Mouse (Mus musculus) bone marrow, adult 2 months (tissue): Measurements from ENCODE around the gene Elmo1. TPM values are rescaled to one million over a fixed set of nuclear protein-coding genes. Genes with fewer than 3 reads are reported as not detected.

Experiments
- H3K27ac ChIP-seq: fragments of 200-500 bp; 2 replicates; pipeline ENCODE4 v1.5.1; 2012; ENCODE audit warnings: low read depth, mild to moderate bottlenecking, control low read depth, inconsistent platforms, low read length; ENCODE audit not compliant: control insufficient read depth, poor library complexity, insufficient read depth
- H3K4me1 ChIP-seq: fragments of 200-500 bp; 2 replicates; pipeline ENCODE4 v1.6.1; 2011; ENCODE audit warnings: low read length; ENCODE audit not compliant: control insufficient read depth, insufficient read depth
- H3K4me3 ChIP-seq: fragments of 200-500 bp; replicated peaks from 2 replicates; pipeline ENCODE3; 2011; ENCODE audit warnings: mild to moderate bottlenecking, low read depth, low read length, control low read depth; ENCODE audit not compliant: control insufficient read depth
- CTCF ChIP-seq: fragments of 200-500 bp; IDR thresholded peaks from 2 replicates; pipeline ENCODE4 v1.5.1; 2011; ENCODE audit warnings: low read length, control low read depth; ENCODE audit not compliant: control insufficient read depth, insufficient read depth
- POLR2A ChIP-seq: fragments of 200-500 bp; IDR thresholded peaks from 2 replicates; pipeline ENCODE4 v1.6.1; 2011; ENCODE audit warnings: low read depth, mild to moderate bottlenecking, control low read depth, low read length, borderline replicate concordance; ENCODE audit not compliant: control insufficient read depth
- WGBS: fragments of 180-500 bp; shearing (Covaris S2); methylation state at CpG from one replicate; pipeline ENCODE4 v1.1.7; 2018; 5-methylcytosine and 5-hydroxymethylcytosine counted together
- polyA plus RNA-seq: library from polyadenylated mRNA; stranded (reverse); fragments of >200 nt; gene quantifications from 2 replicates; pipeline ENCODE4 v1.2.4, GENCODE M21; 2011; ENCODE audit warnings: low replicate concordance; ENCODE audit not compliant: missing spikeins, insufficient read depth, insufficient read length

Gene Elmo1
- polyA plus RNA-seq, 1 experiment, result 13.2 TPM

DNA sequence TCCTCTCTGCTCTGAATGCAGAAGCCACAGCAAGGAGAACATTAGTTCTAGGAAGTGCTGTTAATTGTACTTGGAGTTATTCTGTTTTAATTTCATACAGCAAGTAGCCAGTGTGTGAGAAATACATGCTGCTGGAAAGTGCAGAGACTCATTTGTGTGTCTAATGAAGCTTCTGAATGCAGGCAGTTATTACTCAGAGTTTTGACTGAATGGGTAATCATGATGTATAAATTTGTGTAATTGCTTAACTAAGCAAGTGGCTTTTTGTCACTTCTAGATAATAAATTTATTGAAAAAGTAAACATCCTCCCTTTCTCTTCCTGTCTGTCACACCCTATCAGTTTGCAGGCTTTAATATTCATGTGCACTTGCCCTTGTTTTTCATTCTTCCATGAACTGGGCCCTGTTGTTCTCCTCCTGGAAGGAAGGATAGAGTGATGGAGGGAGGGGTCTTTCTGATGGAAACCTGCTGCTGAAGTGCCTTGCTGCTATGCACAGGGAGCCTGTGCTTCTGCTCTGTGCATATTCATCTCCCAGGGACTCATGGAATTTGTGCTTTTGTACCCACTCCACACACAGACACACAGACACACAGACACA, 159.8 kb downstream of the Elmo1 start:
- TF ChIP-seq CTCF, result no peak
- no peak for TF ChIP-seq POLR2A
- no peak overlapping the region for H3K27ac ChIP-seq
- no peak overlapping the region for H3K4me3 ChIP-seq
- no peaks in the 10 kb centered on the region for H3K4me1 ChIP-seq

DNA sequence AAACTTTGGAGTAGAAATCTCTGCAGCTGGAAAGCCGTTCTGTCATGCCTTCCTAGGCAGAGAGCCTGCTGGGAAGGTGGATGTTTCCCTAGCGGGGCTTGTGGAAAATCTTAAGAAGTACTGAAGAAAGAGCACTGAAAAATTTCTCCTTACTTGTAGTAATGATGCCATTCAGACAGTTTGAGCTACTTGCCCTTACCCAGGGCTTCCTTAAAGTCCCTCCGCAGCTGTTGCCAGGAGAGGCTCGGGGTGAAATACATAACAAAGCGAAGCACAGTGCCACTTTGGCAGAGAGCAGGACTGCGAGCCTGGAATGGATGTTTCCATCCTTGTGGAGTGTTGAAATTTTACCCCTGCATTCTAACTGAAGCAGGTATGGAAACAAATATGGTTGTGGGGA, 164.5 kb downstream of the Elmo1 start:
- Histone ChIP-seq H3K27ac (no peak overlapping the region), H3K4me1 (no peaks in the 10 kb centered on the region), H3K4me3 (no peak overlapping the region)
- 81% methylated on average over 6 of the region's 6 CpGs for WGBS
- no peak for TF ChIP-seq POLR2A
- no peak for TF ChIP-seq CTCF

DNA sequence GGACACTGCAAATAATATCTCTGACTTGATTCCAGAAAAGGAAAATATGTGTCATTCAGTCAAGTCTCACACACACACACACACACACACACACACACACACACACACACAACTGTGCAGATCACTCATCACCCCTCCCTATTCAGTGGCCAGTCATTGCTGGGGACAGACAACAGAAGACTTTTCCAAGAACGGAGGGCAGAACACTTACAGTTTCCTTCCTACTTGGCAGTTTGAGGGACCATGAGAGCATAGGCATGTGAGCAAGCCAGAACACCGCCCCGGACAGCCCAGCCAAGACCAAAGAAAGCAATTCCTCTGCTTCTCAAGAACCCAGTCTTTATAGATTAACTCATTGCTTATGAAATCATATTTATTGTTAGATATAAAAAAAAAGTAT, 165.0 kb downstream of the Elmo1 start:
- Histone ChIP-seq H3K27ac (no peak overlapping the region), H3K4me1 (no peaks in the 10 kb centered on the region), H3K4me3 (no peak overlapping the region)
- WGBS, result 84% methylated on average over 3 of the region's 3 CpGs
- TF ChIP-seq CTCF, result no peak
- no peak for TF ChIP-seq POLR2A

GRCm38 (mm10) chr13:20256613-20257012, 166.2 kb downstream of the Elmo1 start:
- TF ChIP-seq CTCF, result no peak
- Histone ChIP-seq H3K27ac (no peak overlapping the region), H3K4me3 (no peak overlapping the region), H3K4me1 (no peaks in the 10 kb centered on the region)
- WGBS, result 74% methylated on average over 4 of the region's 4 CpGs

DNA sequence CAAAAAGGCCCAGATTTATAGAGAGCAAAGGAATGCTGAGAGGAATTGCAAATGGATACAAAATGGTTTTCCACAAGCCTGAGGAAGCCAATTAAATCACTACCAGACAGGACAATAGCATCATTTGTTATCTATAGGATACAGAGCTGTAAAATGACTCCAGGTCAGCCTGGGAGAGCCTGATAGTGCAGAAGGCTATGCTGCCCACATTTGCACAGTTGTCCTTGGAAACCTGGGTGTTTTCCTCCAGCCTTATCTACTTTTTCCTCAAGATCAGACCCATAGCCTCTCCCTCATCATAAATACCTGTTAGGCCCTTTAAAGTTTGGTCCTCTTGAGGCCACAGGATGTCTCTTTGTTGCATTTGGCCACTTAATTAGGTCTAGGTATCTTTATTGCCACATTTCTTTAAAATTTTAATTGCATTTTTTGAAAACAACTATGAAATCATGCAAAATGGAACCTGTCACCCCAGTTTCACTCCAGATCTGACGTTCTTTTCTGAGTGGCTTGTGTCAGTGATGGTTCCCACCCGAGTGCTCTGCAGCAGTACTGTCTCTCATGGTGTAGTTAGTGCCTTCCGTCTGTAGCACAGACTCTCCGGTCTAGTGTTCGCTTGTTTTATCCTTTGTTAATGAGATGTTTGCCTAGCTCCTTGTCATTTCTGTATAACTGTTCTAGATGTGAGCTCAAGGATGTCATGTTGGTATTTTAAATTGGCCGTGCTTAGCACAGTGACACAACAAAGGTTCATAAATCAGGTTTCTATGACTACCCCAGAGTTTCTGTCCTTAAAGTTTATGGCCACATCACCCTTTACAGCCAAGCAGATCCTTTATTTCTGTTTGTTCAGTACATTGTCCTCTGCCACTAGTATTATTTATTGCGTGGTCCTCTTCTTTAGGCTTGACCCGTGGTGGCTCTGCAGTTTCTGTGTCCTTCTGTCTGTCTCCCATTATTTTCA, 167.4 kb downstream of the Elmo1 start:
- WGBS, result 85% methylated on average over 8 of the region's 8 CpGs
- no peaks in the 10 kb centered on the region for H3K4me1 ChIP-seq
- no peak overlapping the region for H3K4me3 ChIP-seq
- TF ChIP-seq CTCF, result no peak
- no peak for TF ChIP-seq POLR2A
- no peak overlapping the region for H3K27ac ChIP-seq

- Histone ChIP-seq H3K27ac (no peak overlapping the region), H3K4me1 (no peaks in the 10 kb centered on the region), H3K4me3 (no peak overlapping the region)
- 76% methylated on average over 1 of the region's 1 CpGs for WGBS
- TF ChIP-seq CTCF (0 out of 2 replicates have a peak, but pooled peaks have one; percentile 5), POLR2A (no peak)
Observed at GRCm38 (mm10) chr13:20263173-20263572, 172.8 kb downstream of the Elmo1 start.

DNA sequence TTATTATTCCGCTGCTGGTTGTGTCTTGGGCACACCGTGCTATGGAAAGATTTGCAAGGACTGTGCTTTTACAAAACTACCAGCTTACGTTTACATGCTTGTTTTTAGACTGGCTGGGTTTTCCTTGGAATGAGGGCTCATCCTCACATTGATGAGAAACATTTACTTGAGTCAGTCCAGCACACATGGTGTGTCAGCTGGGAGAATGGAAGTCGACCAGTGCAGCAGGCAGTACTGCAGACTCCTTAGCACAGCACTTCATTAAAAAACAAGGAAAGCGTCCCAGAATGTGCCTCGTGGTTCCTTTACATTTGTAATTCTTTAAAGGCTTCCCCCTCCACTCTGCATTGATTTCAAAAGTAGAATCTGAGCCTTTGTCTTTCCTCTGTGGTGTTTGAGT, 179.8 kb downstream of the Elmo1 start:
- Histone ChIP-seq H3K4me1 (no peaks in the 10 kb centered on the region), H3K27ac (no peak overlapping the region), H3K4me3 (no peak overlapping the region)
- TF ChIP-seq CTCF (no peak), POLR2A (no peak)
- 76% methylated on average over 6 of the region's 6 CpGs for WGBS

GRCm38 (mm10) chr13:20271799-20272198, 181.4 kb downstream of the Elmo1 start:
- Histone ChIP-seq H3K4me3 (no peak overlapping the region), H3K4me1 (no peaks in the 10 kb centered on the region), H3K27ac (no peak overlapping the region)
- WGBS, result 76% methylated on average over 3 of the region's 3 CpGs
- TF ChIP-seq POLR2A, result no peak
- 0 out of 2 replicates have a peak, but pooled peaks have one; percentile 18 for TF ChIP-seq CTCF
